Mouse (Mus musculus) bone marrow macrophage, adult 2 months (primary cell): ENCODE results near the gene Epb41l1. TPM values are rescaled to one million over a fixed set of nuclear protein-coding genes. Genes with fewer than 3 reads are reported as not detected.
A peak's percentile ranks its signal among the peaks of the same experiment; 100 is the strongest.

Source experiments
- H3K27ac ChIP-seq: 2 replicates; pipeline ENCODE4 v1.5.1; 2012; ENCODE audit warnings: low read depth, low read length; ENCODE audit not compliant: insufficient read depth
- H3K4me1 ChIP-seq: 2 replicates; pipeline ENCODE4 v1.6.1; 2012; ENCODE audit warnings: low read length; ENCODE audit not compliant: control insufficient read depth, insufficient read depth
- H3K4me3 ChIP-seq: 2 replicates; pipeline ENCODE4 v1.5.1; 2012; ENCODE audit warnings: mild to moderate bottlenecking, low read length, moderate library complexity; ENCODE audit not compliant: insufficient read depth
- CTCF ChIP-seq: IDR thresholded peaks from 2 replicates; pipeline ENCODE4 v1.5.1; 2012; ENCODE audit warnings: low read depth, mild to moderate bottlenecking, low read length, moderate library complexity
- POLR2A ChIP-seq: IDR thresholded peaks from 2 replicates; pipeline ENCODE4 v1.6.1; 2012; ENCODE audit warnings: mild to moderate bottlenecking, low read depth, low read length, borderline replicate concordance
- polyA plus RNA-seq: library from polyadenylated mRNA; stranded (reverse); fragments of >200 nt; gene quantifications from 2 replicates; pipeline ENCODE4 v1.2.4, GENCODE M21; 2012; ENCODE audit not compliant: missing spikeins, insufficient read depth, insufficient read length

The Epb41l1 gene
- polyA plus RNA-seq, 1 experiment: 42.8 TPM

DNA sequence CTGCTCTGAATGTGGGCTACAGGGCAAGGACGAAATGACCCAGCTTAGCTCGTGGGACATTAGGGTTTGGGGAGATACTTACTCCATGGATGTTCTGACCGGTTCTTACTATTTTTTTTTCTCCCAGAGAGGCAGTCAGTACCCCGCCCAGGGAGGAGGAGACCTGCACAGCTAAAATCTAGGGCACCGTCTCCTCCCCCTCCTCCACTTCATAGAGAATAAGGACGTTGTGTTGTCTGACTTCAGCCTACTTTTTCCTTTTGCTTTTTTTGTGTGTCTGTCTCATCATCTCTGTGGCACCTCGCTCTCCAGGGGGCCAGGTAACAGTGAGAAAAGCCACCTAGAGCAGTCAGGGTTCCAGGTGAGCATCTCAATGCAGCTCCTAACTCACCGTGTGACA is 121.7 kb downstream of the Epb41l1 start:
- Histone ChIP-seq H3K27ac (no peak overlapping the region), H3K4me1 (peaks cover 8% of the 10 kb centered on the region), H3K4me3 (no peak overlapping the region)
- TF ChIP-seq POLR2A: no peak
- no peak for TF ChIP-seq CTCF

DNA sequence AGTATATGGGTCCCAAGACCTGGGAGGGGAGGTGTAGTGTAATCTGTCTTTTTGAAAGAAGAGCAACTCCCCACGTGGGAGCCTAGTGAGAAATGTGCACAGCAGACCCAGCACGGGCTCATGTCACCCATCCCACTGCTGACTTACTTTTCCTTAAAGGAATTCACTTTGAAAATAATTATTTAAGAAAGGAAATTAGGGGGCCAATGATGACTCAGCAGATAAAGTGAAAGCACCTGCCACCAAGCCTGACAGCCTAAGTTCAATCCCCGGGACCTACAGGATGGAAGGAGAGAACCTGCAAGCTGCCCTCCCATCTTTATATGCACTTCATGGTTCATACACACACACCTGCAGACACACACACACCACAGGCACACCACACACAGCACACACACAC is 123.1 kb downstream of the Epb41l1 start:
- peaks cover 7% of the 10 kb centered on the region for H3K4me1 ChIP-seq
- no peak overlapping the region for H3K27ac ChIP-seq
- TF ChIP-seq CTCF (no peak), POLR2A (no peak)
- H3K4me3 ChIP-seq: no peak overlapping the region

DNA sequence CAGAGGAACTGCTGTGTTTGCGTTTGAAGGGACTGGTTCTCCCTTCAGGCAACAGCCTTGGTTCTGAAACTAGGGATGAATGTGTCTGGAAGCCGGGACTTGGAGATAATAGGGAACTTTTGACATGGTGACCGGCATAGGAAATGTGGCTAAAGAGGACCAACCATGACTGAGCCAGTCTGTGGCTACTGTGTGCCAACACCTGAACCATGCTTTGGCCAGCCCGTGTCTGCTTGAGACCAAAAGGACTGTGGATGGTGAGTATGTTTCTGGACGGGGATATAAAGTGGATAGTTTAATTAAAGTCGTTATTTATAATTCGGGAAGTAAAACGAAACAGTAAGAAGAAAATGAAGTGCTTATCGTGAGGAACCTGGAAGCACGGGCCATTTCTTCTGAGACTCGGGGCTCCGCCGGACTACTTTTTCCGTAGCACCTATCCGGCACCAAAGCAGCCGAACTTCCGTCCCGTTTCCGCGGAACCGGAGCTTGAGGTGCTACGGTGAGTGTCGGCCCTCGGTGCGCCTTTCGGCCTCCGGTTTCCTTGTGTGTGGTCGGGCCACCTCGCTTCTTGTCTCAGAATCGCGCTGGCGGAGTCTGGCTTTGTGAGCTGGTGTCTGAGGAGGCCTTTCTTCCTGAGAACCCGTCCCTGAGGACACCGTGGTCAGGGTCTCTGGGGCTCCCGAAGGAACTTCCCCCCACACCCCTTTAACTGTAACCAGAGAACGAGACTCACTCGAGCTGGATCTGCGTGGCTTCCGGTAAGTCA is 126.6 kb downstream of the Epb41l1 start, which contains the start of gene Aar2:
Aar2 (plus strand) TSS at position 462 of the 769 bp plus-strand sequence.
- peak within 1 kb of the TSS; percentile 93 for H3K4me3 ChIP-seq
- H3K4me1 ChIP-seq: peaks cover 10% of the 10 kb centered on the region
- TF ChIP-seq POLR2A (no peak), CTCF (no peak)
- peak within 1 kb of the TSS; percentile 66 for H3K27ac ChIP-seq

DNA sequence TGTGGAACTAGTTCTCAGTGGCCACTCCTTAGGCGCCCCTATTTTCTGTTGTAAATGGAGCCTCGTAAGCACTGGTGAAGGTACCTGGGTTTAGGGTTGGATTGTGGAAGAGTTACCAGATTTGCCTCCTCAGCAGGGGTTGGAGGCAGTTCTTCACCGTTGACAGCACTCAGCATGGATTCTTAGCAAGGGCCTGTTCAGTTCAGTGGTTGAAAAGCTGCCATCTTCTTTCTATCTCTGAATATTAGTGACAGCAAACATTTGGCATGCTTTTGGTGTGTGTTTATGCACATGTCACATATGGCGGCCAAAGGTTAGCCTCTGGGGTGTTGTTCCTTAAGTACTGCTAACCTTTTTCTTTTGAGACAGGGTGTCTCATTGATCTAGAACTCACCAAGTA is 131.7 kb downstream of the Epb41l1 start:
- Histone ChIP-seq H3K27ac (no peak overlapping the region), H3K4me3 (no peak overlapping the region), H3K4me1 (peaks cover 7% of the 10 kb centered on the region)
- no peak for TF ChIP-seq POLR2A

DNA sequence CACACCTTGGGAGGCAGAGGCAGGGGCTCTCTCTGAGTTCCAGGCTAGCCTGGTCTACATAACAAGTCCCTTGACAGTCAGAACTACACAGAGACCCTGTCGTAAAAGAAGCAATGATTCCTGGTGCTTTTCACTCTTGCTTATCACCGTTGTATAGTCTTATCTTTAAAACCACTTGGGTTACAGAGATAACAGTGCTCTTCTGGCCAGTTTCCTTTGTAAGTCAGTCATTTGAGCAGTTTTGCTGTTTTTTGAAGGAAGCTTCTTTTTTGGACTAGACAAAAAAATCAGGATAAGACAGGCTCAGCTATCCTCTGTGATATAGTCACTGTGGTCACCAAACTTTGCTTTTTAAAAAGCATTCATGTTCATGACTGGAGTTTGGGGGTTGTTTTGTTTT is 141.1 kb downstream of the Epb41l1 start:
- Histone ChIP-seq H3K27ac (no peak overlapping the region), H3K4me3 (no peak overlapping the region), H3K4me1 (no peaks in the 10 kb centered on the region)
- no peak for TF ChIP-seq POLR2A
- TF ChIP-seq CTCF: no peak

DNA sequence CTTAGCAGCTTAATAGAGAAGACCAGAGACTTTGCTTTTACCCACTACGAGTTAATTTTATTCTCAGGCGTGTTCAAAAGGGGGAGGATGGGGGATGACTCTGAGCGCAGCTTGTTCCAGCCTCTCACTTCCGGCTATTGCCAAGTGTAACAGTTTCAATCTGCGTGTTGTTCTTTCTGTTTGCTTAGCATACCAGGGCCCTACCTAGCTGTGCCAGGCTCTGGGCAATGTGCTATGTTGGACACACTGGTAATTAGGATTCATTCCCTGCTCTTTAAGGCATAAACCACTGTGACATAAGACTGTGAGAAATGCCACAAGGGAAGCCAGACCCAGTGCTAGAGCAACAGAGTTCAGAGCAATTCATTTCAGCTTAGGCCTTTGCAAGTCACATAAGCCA is 142.8 kb downstream of the Epb41l1 start:
- Histone ChIP-seq H3K4me1 (no peaks in the 10 kb centered on the region), H3K27ac (no peak overlapping the region), H3K4me3 (no peak overlapping the region)
- no peak for TF ChIP-seq CTCF
- TF ChIP-seq POLR2A: no peak

DNA sequence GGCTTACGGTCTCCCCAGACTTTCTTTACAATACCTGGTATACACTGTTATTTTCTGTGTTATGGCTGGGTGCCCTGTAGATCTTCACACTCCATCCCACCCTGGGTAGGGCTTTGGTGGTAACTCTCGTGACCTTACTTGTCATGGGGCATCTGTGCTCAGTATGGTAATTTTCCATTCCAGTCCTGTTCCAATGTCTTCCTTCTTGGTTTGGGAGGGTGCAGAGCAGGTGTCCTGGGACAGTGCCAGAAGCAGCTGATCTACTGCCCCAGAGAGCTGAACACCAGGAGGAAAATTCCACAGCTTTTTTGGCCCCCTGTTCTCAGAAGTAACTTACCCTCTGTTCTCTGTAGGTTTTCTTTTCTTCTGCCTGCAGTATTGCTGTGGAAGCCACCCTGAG is 145.8 kb downstream of the Epb41l1 start:
- Histone ChIP-seq H3K4me1 (no peaks in the 10 kb centered on the region), H3K27ac (no peak overlapping the region), H3K4me3 (no peak overlapping the region)
- TF ChIP-seq CTCF (no peak), POLR2A (no peak)

DNA sequence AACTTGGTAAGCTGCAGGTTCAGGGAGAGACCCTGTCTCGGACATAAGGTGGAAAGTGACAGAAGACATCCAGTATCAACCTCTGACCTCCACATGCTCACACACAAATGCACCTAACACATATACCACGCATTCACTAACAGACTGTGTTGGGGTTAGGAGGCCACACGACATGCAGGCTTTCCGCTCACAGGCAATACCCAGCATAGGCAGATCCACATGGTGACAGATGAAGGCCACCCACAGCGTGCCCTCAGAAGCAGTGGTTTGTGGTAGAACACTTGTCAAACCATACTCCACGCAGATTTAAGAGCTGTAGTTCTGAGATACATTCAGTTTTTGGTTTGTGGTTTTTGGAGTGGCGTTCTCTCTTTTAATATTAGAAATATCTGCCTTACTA is 147.9 kb downstream of the Epb41l1 start:
- H3K4me3 ChIP-seq: no peak overlapping the region
- H3K4me1 ChIP-seq: no peaks in the 10 kb centered on the region
- H3K27ac ChIP-seq: no peak overlapping the region
- no peak for TF ChIP-seq CTCF
- no peak for TF ChIP-seq POLR2A

DNA sequence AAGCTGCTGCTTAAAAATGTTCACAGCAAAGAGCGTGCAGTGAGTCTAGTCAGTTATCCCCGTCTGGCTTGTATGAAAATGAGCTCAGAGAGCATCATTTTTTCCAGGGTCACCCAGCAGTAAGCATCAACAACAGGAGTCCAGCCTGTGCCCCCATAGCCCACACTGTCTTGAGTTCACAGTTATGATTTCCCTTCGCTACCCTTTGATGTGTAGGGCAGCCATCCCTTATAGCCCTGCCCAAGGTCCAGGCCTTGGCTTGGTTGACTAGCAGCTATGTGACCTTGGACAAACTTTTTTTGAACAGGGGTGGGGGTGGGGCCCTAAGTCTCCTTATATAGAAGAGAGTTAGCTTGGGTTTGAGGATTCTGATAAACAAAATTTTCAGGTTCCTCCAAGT is 148.6 kb downstream of the Epb41l1 start:
- H3K4me1 ChIP-seq: no peaks in the 10 kb centered on the region
- no peak overlapping the region for H3K27ac ChIP-seq
- no peak overlapping the region for H3K4me3 ChIP-seq
- TF ChIP-seq POLR2A (no peak), CTCF (no peak)

DNA sequence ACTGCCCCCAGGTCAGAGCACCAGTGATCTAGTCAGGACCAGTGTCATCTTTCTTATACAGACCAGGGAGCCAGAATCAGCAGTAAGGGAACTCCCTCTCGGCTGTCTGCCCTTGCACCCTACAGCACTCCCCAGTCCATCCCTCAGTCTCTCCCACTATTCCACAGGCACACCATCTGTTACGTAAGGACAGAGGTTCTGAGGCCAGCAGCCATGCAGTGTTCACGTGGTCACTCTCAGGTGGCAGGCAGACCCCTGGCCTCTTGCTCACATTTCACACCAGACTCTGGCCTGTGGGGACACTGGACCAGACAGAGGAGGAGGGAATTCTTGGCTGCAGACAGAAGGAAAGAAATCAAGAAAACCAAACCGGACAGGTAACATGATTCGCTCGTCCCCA is 150.8 kb downstream of the Epb41l1 start:
- no peak overlapping the region for H3K4me3 ChIP-seq
- TF ChIP-seq POLR2A: no peak
- no peak for TF ChIP-seq CTCF
- no peaks in the 10 kb centered on the region for H3K4me1 ChIP-seq
- H3K27ac ChIP-seq: no peak overlapping the region
